Mouse (Mus musculus): Measurements from ENCODE around the gene Gm11634. TPM values are rescaled to one million over a fixed set of nuclear protein-coding genes. Genes with fewer than 3 reads are reported as not detected.
"Not testable (repeated sequence)": the region's sequence is repeated elsewhere in the genome, so short reads cannot be mapped to it uniquely, and the experiment has no call there.

Gene Gm11634
- polyA plus RNA-seq, 1 experiment: not detected

DNA sequence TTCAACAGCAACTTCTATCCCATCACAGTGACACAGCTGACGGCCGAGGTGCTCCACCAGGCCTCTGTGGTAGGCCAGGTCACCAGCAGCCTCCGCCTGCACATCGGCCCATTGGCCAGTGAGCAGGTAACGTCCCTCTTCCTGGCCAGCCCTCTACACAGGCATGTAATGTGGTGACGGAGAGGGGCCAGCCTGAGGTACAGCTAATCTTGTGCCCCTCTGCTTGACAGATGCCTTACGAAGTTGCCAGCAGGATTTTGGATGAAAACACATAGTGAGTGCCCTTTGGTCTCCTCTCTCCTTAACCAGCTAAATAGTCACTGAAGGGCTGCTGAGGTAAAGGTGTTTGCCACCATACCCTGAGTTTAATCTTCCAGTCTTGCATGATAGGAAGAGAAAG lies 10.2 kb downstream of the Gm11634 start:
- 72% methylated on average over 7 of the region's 7 CpGs for WGBS
- Histone ChIP-seq H3K4me3 (ENCODE audit: insufficient read depth, low read depth, low read length) (no peak overlapping the region), H3K27me3 (replicated peaks; ENCODE audit: control insufficient read depth, insufficient read depth, low read length) (no peaks in the 10 kb centered on the region), H3K4me1 (ENCODE audit: control insufficient read depth, insufficient read depth, low read length) (peaks cover 20% of the 10 kb centered on the region), H3K36me3 (ENCODE audit: control insufficient read depth, insufficient read depth, low read length) (peaks cover 7% of the 10 kb centered on the region; the same call in 1 of the 2 replicates), H3K27ac (ENCODE audit: insufficient read depth, low read depth, low read length) (peak overlapping the region; percentile 70)
- DNase-seq: peak; percentile 59
- TF ChIP-seq CTCF (conservative IDR thresholded peaks at IDR 0.05; ENCODE audit: insufficient read depth, insufficient read length, low read depth, low read length) (no peak), POLR2A (IDR thresholded peaks at IDR 0.05; ENCODE audit: low read depth, low read length) (no peak)

GRCm38 (mm10) chr11:101587676-101588075 lies 11.4 kb downstream of the Gm11634 start:
- H3K4me3 ChIP-seq (ENCODE audit: insufficient read depth, low read depth, low read length): no peak overlapping the region
- peak overlapping the region; percentile 84 for H3K27ac ChIP-seq (ENCODE audit: insufficient read depth, low read depth, low read length)
- 77% methylated on average over 10 of the region's 10 CpGs for WGBS
- no peak for TF ChIP-seq POLR2A (IDR thresholded peaks at IDR 0.05; ENCODE audit: low read depth, low read length)
- TF ChIP-seq CTCF (conservative IDR thresholded peaks at IDR 0.05; ENCODE audit: insufficient read depth, insufficient read length, low read depth, low read length): no peak
- DNase-seq: peak; percentile 44
- no peaks in the 10 kb centered on the region for H3K27me3 ChIP-seq (replicated peaks; ENCODE audit: control insufficient read depth, insufficient read depth, low read length)
- H3K4me1 ChIP-seq (ENCODE audit: control insufficient read depth, insufficient read depth, low read length): peaks cover 13% of the 10 kb centered on the region
- peaks cover 7% of the 10 kb centered on the region; the same call in 1 of the 2 replicates for H3K36me3 ChIP-seq (ENCODE audit: control insufficient read depth, insufficient read depth, low read length)

GRCm38 (mm10) chr11:101585805-101586204 lies 13.3 kb downstream of the Gm11634 start:
- Histone ChIP-seq H3K36me3 (ENCODE audit: control insufficient read depth, insufficient read depth, low read length) (peaks cover 4% of the 10 kb centered on the region; the same call in 1 of the 2 replicates), H3K4me3 (ENCODE audit: insufficient read depth, low read depth, low read length) (no peak overlapping the region), H3K27me3 (replicated peaks; ENCODE audit: control insufficient read depth, insufficient read depth, low read length) (no peaks in the 10 kb centered on the region), H3K4me1 (ENCODE audit: control insufficient read depth, insufficient read depth, low read length) (peaks cover 20% of the 10 kb centered on the region), H3K27ac (ENCODE audit: insufficient read depth, low read depth, low read length) (peak overlapping the region; percentile 34; the same call in 1 of the 2 replicates)
- TF ChIP-seq POLR2A (IDR thresholded peaks at IDR 0.05; ENCODE audit: low read depth, low read length) (no peak), CTCF (conservative IDR thresholded peaks at IDR 0.05; ENCODE audit: insufficient read depth, insufficient read length, low read depth, low read length) (no peak)
- DNase-seq: no peak
- WGBS: 60% methylated on average over 4 of the region's 4 CpGs

- peak overlapping the region; percentile 68 for H3K27ac ChIP-seq (ENCODE audit: insufficient read depth, low read depth, low read length)
- peaks cover 24% of the 10 kb centered on the region for H3K4me1 ChIP-seq (ENCODE audit: control insufficient read depth, insufficient read depth, low read length)
- DNase-seq: peak; percentile 84
- not testable (repeated sequence) for H3K4me3 ChIP-seq (ENCODE audit: insufficient read depth, low read depth, low read length); H3K36me3 ChIP-seq (ENCODE audit: control insufficient read depth, insufficient read depth, low read length); H3K27me3 ChIP-seq (replicated peaks; ENCODE audit: control insufficient read depth, insufficient read depth, low read length)
- WGBS: 83% methylated on average over 1 of the region's 1 CpGs
These were observed 14.0 kb downstream of the Gm11634 start for GRCm38 (mm10) chr11:101585031-101585430.

GRCm38 (mm10) chr11:101583205-101583604 lies 15.9 kb downstream of the Gm11634 start:
- Histone ChIP-seq H3K4me3 (ENCODE audit: insufficient read depth, low read depth, low read length) (peak overlapping the region; percentile 55), H3K36me3 (ENCODE audit: control insufficient read depth, insufficient read depth, low read length) (no peaks in the 10 kb centered on the region; the same call in 1 of the 2 replicates), H3K27me3 (replicated peaks; ENCODE audit: control insufficient read depth, insufficient read depth, low read length) (no peaks in the 10 kb centered on the region), H3K27ac (ENCODE audit: insufficient read depth, low read depth, low read length) (peak overlapping the region; percentile 78), H3K4me1 (ENCODE audit: control insufficient read depth, insufficient read depth, low read length) (peaks cover 17% of the 10 kb centered on the region; the same call in 1 of the 2 replicates)
- TF ChIP-seq CTCF (conservative IDR thresholded peaks at IDR 0.05; ENCODE audit: insufficient read depth, insufficient read length, low read depth, low read length) (no peak), POLR2A (IDR thresholded peaks at IDR 0.05; ENCODE audit: low read depth, low read length) (no peak)
- no peak for DNase-seq
- WGBS: 67% methylated on average over 2 of the region's 2 CpGs

DNA sequence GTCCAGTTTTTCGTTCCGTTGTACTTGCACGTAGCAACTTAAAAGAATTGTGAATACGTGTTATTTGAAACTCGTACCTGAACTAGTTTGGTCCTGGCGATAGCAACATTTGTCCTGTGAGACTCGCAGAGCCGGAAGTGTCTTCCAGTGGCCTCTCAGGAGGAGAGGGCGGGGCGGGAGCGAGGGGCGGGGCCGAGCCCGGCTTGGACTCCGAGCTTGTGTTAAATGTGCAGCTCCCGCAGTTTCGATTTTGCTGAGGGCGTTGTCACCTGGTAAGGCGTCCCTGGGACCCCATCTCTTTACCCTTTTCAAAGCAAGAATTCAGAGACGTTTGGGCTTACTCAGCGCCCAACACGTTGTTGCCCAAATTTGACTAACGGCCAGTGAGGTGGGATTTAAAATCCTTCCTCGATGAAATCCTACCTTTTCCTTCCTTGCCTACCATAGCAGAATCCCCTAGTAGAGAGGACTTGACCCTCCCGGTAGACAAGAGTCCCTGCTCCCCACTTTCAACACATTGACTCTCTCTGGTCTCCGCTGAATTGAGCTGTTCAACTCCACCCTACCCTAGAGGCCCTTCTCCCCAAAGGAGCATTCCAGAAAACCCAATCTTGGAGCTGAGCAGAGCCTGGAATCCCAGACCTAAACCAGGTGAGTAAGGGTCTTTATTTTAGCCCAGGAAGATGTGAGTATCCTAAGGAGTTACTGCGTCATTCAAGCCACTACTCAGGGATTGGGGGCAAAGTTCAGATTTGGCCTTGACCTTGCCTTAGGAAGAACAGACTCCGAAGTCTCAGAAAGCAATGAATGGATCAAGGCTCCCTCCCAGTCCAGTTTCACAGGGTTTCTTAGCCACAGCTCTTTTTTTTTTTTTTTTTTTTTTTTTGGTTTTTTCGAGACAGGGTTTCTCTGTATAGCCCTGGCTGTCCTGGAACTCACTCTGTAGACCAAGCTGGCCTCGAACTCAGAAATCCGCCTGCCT lies 16.7 kb downstream of the Gm11634 start, which contains the start of gene Tmem106a:
Gene Tmem106a, plus strand, starts transcription at position 189 of the 982 bp plus-strand sequence.
- 13% methylated on average over 31 of the region's 31 CpGs for WGBS
- Histone ChIP-seq H3K27me3 (replicated peaks; ENCODE audit: control insufficient read depth, insufficient read depth, low read length) (no peaks in the 10 kb centered on the region), H3K27ac (ENCODE audit: insufficient read depth, low read depth, low read length) (peak within 1 kb of the TSS; percentile 96), H3K4me1 (ENCODE audit: control insufficient read depth, insufficient read depth, low read length) (peaks cover 14% of the 10 kb centered on the region; the same call in 1 of the 2 replicates), H3K4me3 (ENCODE audit: insufficient read depth, low read depth, low read length) (peak within 1 kb of the TSS; percentile 61), H3K36me3 (ENCODE audit: control insufficient read depth, insufficient read depth, low read length) (peaks cover under 1% of the 10 kb centered on the region; the same call in 1 of the 2 replicates)
- peak; percentile 92 for DNase-seq
- TF ChIP-seq CTCF (conservative IDR thresholded peaks at IDR 0.05; ENCODE audit: insufficient read depth, insufficient read length, low read depth, low read length) (no peak), POLR2A (IDR thresholded peaks at IDR 0.05; ENCODE audit: low read depth, low read length) (no peak)
